16 mouse cellular contexts compared by ENCODE assay signal in genomic region chr19:12471866-12472265, GRCm38 (mm10). TPM values are rescaled to one million over a fixed set of nuclear protein-coding genes. Genes with fewer than 3 reads are reported as not detected.
DNase-seq lines count a peak whose midpoint lies in the region; ATAC-seq and TF ChIP-seq lines count a peak whose summit lies in the region.
"Had no signal": no experiment of that assay in that cellular context is flagged by ENCODE, and none has a peak within 500 bp of the region (broad histone marks: within the 10 kb centered on the region; RNA-seq: fewer than 3 reads in every experiment).

No protein-coding gene starts in this region.

- TF ChIP-seq EP300 in CH12.LX (IDR thresholded peaks at IDR 0.05; ENCODE audit: low read length) = peak; percentile 98

- no peak for TF ChIP-seq CTCF in left cerebral cortex, adult 2 months (IDR thresholded peaks at IDR 0.05)
- no peak for TF ChIP-seq CTCF in CH12.LX (conservative IDR thresholded peaks at IDR 0.05 in 1 of 2, IDR thresholded peaks at IDR 0.05 in 1 of 2; ENCODE audit: low read depth in 2 of 2, low read length in 2 of 2)
- no peak for TF ChIP-seq CTCF in lung, embryonic 14.5 days (IDR thresholded peaks at IDR 0.05; ENCODE audit: low read depth)
- TF ChIP-seq CTCF in small intestine, adult 2 months (IDR thresholded peaks at IDR 0.05; ENCODE audit: extremely low read depth, insufficient read length, insufficient replicate concordance, low read depth, low read length) = no peak
- no peak for TF ChIP-seq CTCF in hindbrain, postnatal 0 days (IDR thresholded peaks at IDR 0.05; ENCODE audit: low read depth)

- H3K27me3 ChIP-seq in CH12.LX (replicated peaks) = no peaks in the 10 kb centered on the region
- H3K27me3 ChIP-seq in lung, embryonic 14.5 days (ENCODE audit: insufficient read depth, low read length) = no peaks in the 10 kb centered on the region
- no peaks in the 10 kb centered on the region for H3K27me3 ChIP-seq in small intestine, adult 2 months (ENCODE audit: control insufficient read depth, insufficient read depth, low read length)
- no peaks in the 10 kb centered on the region for H3K27me3 ChIP-seq in hindbrain, postnatal 0 days (ENCODE audit: insufficient read depth, low read length)
- H3K27me3 ChIP-seq in embryonic facial prominence, embryonic 10.5 days (replicated peaks; ENCODE audit: low read depth, poor library complexity, severe bottlenecking) = no peaks in the 10 kb centered on the region
- H3K27me3 ChIP-seq: forebrain, embryonic 12.5 days; neural tube, embryonic 13.5 days had no signal

- no peak for TF ChIP-seq RAD21 in CH12.LX (IDR thresholded peaks at IDR 0.05; ENCODE audit: low read depth, low read length)

- no peaks in the 10 kb centered on the region for H3K9me3 ChIP-seq in CH12.LX (replicated peaks; ENCODE audit: low read length)
- H3K9me3 ChIP-seq in lung, embryonic 14.5 days (ENCODE audit: low read depth, low read length) = no peaks in the 10 kb centered on the region
- no peaks in the 10 kb centered on the region for H3K9me3 ChIP-seq in hindbrain, postnatal 0 days (ENCODE audit: low read length)
- no peaks in the 10 kb centered on the region for H3K9me3 ChIP-seq in embryonic facial prominence, embryonic 10.5 days
- H3K9me3 ChIP-seq: forebrain, embryonic 12.5 days; midbrain, embryonic 10.5 days; neural tube, embryonic 13.5 days had no signal

- dilution Hi-C loops in CH12.LX (cut with MboI; ENCODE audit: extremely low pct_ligation_motif_present, extremely low pct_unique_long_range_greater_than_20kb, low sequenced_read_pairs) = no loop called here

- no peak for ATAC-seq in lung, embryonic 14.5 days (ENCODE audit: insufficient read depth)
- no peak for ATAC-seq in hindbrain, postnatal 0 days

- H3K4me3 ChIP-seq in left cerebral cortex, adult 2 months = no peak overlapping the region
- H3K4me3 ChIP-seq in CH12.LX (replicated peaks in 1 of 3; ENCODE audit: low read depth in 2 of 3, low read length in 2 of 3, poor library complexity in 1 of 3) = no peak overlapping the region
- no peak overlapping the region for H3K4me3 ChIP-seq in lung, embryonic 14.5 days (ENCODE audit: low read depth, low read length)
- no peak overlapping the region for H3K4me3 ChIP-seq in small intestine, adult 2 months (ENCODE audit: low read depth, low read length)
- no peak overlapping the region for H3K4me3 ChIP-seq in hindbrain, postnatal 0 days (ENCODE audit: low read length)
- H3K4me3 ChIP-seq in embryonic facial prominence, embryonic 10.5 days = no peak overlapping the region
- H3K4me3 ChIP-seq: forebrain, embryonic 12.5 days; midbrain, embryonic 10.5 days; neural tube, embryonic 13.5 days had no signal

- H3K79me2 ChIP-seq in CH12.LX (replicated peaks; ENCODE audit: control insufficient read depth, extremely low read depth, insufficient read depth, poor library complexity, severe bottlenecking) = no peaks in the 10 kb centered on the region

- no peak for TF ChIP-seq POLR2A in CH12.LX (IDR thresholded peaks at IDR 0.05; ENCODE audit: low read depth, low read length)
- TF ChIP-seq POLR2A in small intestine, adult 2 months (IDR thresholded peaks at IDR 0.05; ENCODE audit: low read depth, low read length) = no peak

- WGBS in lung, embryonic 14.5 days = 19% methylated on average over 3 of the region's 3 CpGs
- WGBS in small intestine, adult 2 months = 9% methylated on average over 3 of the region's 3 CpGs
- WGBS in hindbrain, postnatal 0 days = 46% methylated on average over 3 of the region's 3 CpGs
- 76% methylated on average over 3 of the region's 3 CpGs for WGBS in embryonic facial prominence, embryonic 10.5 days

- H3K36me3 ChIP-seq in CH12.LX (replicated peaks in 1 of 2; ENCODE audit: control insufficient read depth in 1 of 2, insufficient read depth in 1 of 2, low read length in 1 of 2) = peaks cover 22 to 76% of the 10 kb centered on the region in 2 experiments
- H3K36me3 ChIP-seq in lung, embryonic 14.5 days (ENCODE audit: insufficient read depth) = peaks cover 17% of the 10 kb centered on the region
- peaks cover 9% of the 10 kb centered on the region for H3K36me3 ChIP-seq in small intestine, adult 2 months (ENCODE audit: control insufficient read depth, insufficient read depth, low read length)
- peaks cover 25% of the 10 kb centered on the region; the same call in 1 of the 2 replicates for H3K36me3 ChIP-seq in hindbrain, postnatal 0 days (ENCODE audit: insufficient read depth, low read length)
- peaks cover 82% of the 10 kb centered on the region for H3K36me3 ChIP-seq in embryonic facial prominence, embryonic 10.5 days (replicated peaks)

- peak overlapping the region; percentile 4; the same call in 1 of the 2 replicates for H3K27ac ChIP-seq in left cerebral cortex, adult 2 months
- peak overlapping the region; percentile 80 for H3K27ac ChIP-seq in CH12.LX (ENCODE audit: insufficient read depth, low read depth)
- H3K27ac ChIP-seq in lung, embryonic 14.5 days (ENCODE audit: low read depth) = peak overlapping the region; percentile 63
- peak overlapping the region; percentile 81 for H3K27ac ChIP-seq in small intestine, adult 2 months (ENCODE audit: insufficient read depth, low read depth, low read length)
- H3K27ac ChIP-seq in hindbrain, postnatal 0 days = no peak overlapping the region
- H3K27ac ChIP-seq in embryonic facial prominence, embryonic 10.5 days (replicated peaks) = no peak overlapping the region
- H3K27ac ChIP-seq: forebrain, embryonic 12.5 days; midbrain, embryonic 10.5 days; neural tube, embryonic 13.5 days had no signal

- H3K9ac ChIP-seq in CH12.LX (ENCODE audit: insufficient read depth, low read depth) = peak overlapping the region; percentile 25; the same call in 1 of the 2 replicates
- no peak overlapping the region for H3K9ac ChIP-seq in lung, embryonic 14.5 days
- no peak overlapping the region for H3K9ac ChIP-seq in hindbrain, postnatal 0 days (replicated peaks; ENCODE audit: low read length)
- H3K9ac ChIP-seq: forebrain, embryonic 12.5 days; neural tube, embryonic 13.5 days had no signal

- peaks cover 39 to 98% of the 10 kb centered on the region in 2 experiments for H3K4me1 ChIP-seq in CH12.LX (ENCODE audit: control insufficient read depth in 1 of 2, insufficient read depth in 2 of 2)
- peaks cover 17% of the 10 kb centered on the region for H3K4me1 ChIP-seq in lung, embryonic 14.5 days (ENCODE audit: insufficient read depth)
- H3K4me1 ChIP-seq in small intestine, adult 2 months (ENCODE audit: control insufficient read depth, insufficient read depth, insufficient read length, low read length) = peaks cover 25% of the 10 kb centered on the region
- H3K4me1 ChIP-seq in hindbrain, postnatal 0 days (ENCODE audit: insufficient read depth, low read length) = no peaks in the 10 kb centered on the region
- H3K4me1 ChIP-seq in embryonic facial prominence, embryonic 10.5 days = no peaks in the 10 kb centered on the region; the same call in 1 of the 2 replicates
- H3K4me1 ChIP-seq: forebrain, embryonic 12.5 days; midbrain, embryonic 10.5 days had no signal

- in situ Hi-C loops in CH12.LX (cut with MboI; ENCODE audit: low pct_ligation_motif_present, low pct_unique_long_range_greater_than_20kb, low sequenced_read_pairs) = no loop called here

- no peak for DNase-seq in left cerebral cortex, adult 2 months (ENCODE audit: extremely low spot score in 1 of 2, low spot score in 2 of 2)
- no peak for DNase-seq in left cerebral cortex, adult 8-10 months (ENCODE audit: low spot score in 2 of 2)
- peak; percentile 81 for DNase-seq in CH12.LX (ENCODE audit: extremely low read depth)
- peak; percentile 57 for DNase-seq in lung, embryonic 14.5 days
- DNase-seq in kidney, postnatal 4 days = no peak
- no peak for DNase-seq in hindbrain, postnatal 0 days (ENCODE audit: low spot score)
- DNase-seq in embryonic facial prominence, embryonic 10.5 days (ENCODE audit: low spot score) = no peak
- DNase-seq: heart, adult 18-20 months; kidney, adult 9 months; liver; thymus, postnatal 4 days had no signal

- intact Hi-C loops in left cerebral cortex, adult 2 months (cut with DNase I) = loop anchor here (10.0 kb wide), 1 partner anchor 457 kb away; no protein-coding TSS in a partner anchor

- peak overlapping the region; percentile 61; the same call in 1 of the 2 replicates for H3K4me2 ChIP-seq in CH12.LX (ENCODE audit: insufficient read depth, low read depth, poor library complexity, severe bottlenecking)
- H3K4me2 ChIP-seq in lung, embryonic 14.5 days = no peak overlapping the region
- no peak overlapping the region for H3K4me2 ChIP-seq in hindbrain, postnatal 0 days (ENCODE audit: low read depth, low read length)
- H3K4me2 ChIP-seq: forebrain, embryonic 12.5 days; neural tube, embryonic 13.5 days had no signal

RNA-seq across cellular contexts. Expression of gene Mpeg1, which starts 11.3 kb away (rescaled TPM):
- total RNA-seq in left cerebral cortex, adult 2 months (2021) = 1 to 10 TPM; 6.8 to 7.4 TPM
- 10 to 100 TPM in 2 of 4 experiments, 1 to 10 TPM in 2; 9.2 to 86.4 (median 32.6) TPM for total RNA-seq in left cerebral cortex, adult 8-10 months (2022)
- total RNA-seq in CH12.LX (2012; rRNA removed) (43.8 and 53.6 TPM in 2 replicates), CH12.LX (2014; rRNA removed) (67.0 and 68.0 TPM in 2 replicates)
- 241 and 270 TPM in 2 replicates for polyA plus RNA-seq in CH12.LX (2012; ENCODE audit: insufficient read length, low read depth)
- polyA plus RNA-seq in lung, embryonic 14.5 days (2014; fragmentation: Nextera tagmentation; extraction: Ambion mirVana) = 0.63 and 0.76 TPM in 2 replicates
- polyA plus RNA-seq in small intestine, adult 2 months (2012; rRNA removed) = 2.7 and 3.5 TPM in 2 replicates
- total RNA-seq in hindbrain, postnatal 0 days (2014; rRNA removed) = 2.5 and 3.1 TPM in 2 replicates
- polyA plus RNA-seq in hindbrain, postnatal 0 days (2015; fragmentation: Nextera tagmentation; extraction: Ambion mirVana) = 1.0 and 1.2 TPM in 2 replicates
- 0.08 and 0.17 TPM in 2 replicates for polyA plus RNA-seq in embryonic facial prominence, embryonic 10.5 days (2016; fragmentation: Nextera tagmentation; extraction: Ambion mirVana)

RNA-seq across cellular contexts. Expression of gene Dtx4, which starts 29.4 kb away (rescaled TPM):
- 10 to 100 TPM; 36.0 to 36.3 TPM for total RNA-seq in left cerebral cortex, adult 2 months (2021)
- 10 to 100 TPM; 33.0 to 35.3 (median 34.1) TPM for total RNA-seq in left cerebral cortex, adult 8-10 months (2022)
- 19.2 and 21.2 TPM in 2 replicates for total RNA-seq in CH12.LX (2012; rRNA removed)
- total RNA-seq in CH12.LX (2014; rRNA removed) = 15.6 and 16.4 TPM in 2 replicates
- polyA plus RNA-seq in CH12.LX (2012; ENCODE audit: insufficient read length, low read depth) = 28.7 and 30.5 TPM in 2 replicates
- polyA plus RNA-seq in lung, embryonic 14.5 days (2014; fragmentation: Nextera tagmentation; extraction: Ambion mirVana) = 17.2 and 17.7 TPM in 2 replicates
- polyA plus RNA-seq in small intestine, adult 2 months (2012; rRNA removed) = 7.1 and 11.1 TPM in 2 replicates
- 54.7 and 55.6 TPM in 2 replicates for total RNA-seq in hindbrain, postnatal 0 days (2014; rRNA removed)
- polyA plus RNA-seq in hindbrain, postnatal 0 days (2015; fragmentation: Nextera tagmentation; extraction: Ambion mirVana) = 23.3 and 24.6 TPM in 2 replicates
- 12.1 and 19.8 TPM in 2 replicates for polyA plus RNA-seq in embryonic facial prominence, embryonic 10.5 days (2016; fragmentation: Nextera tagmentation; extraction: Ambion mirVana)

RNA-seq across cellular contexts. Expression of gene Pfpl, which starts 44.2 kb away (rescaled TPM):
- not detected for total RNA-seq in left cerebral cortex, adult 2 months (2021)
- under 1 TPM in 1 of 4 experiments, not detected in 3; 0.09 TPM for total RNA-seq in left cerebral cortex, adult 8-10 months (2022)
- total RNA-seq in CH12.LX (2012; rRNA removed) (not detected in 2 replicates), CH12.LX (2014; rRNA removed) (not detected in 2 replicates)
- polyA plus RNA-seq in CH12.LX (2012; ENCODE audit: insufficient read length, low read depth) = not detected in 2 replicates
- not detected in 2 replicates for polyA plus RNA-seq in lung, embryonic 14.5 days (2014; fragmentation: Nextera tagmentation; extraction: Ambion mirVana)
- polyA plus RNA-seq in small intestine, adult 2 months (2012; rRNA removed) = not detected in 2 replicates
- not detected in 2 replicates for total RNA-seq in hindbrain, postnatal 0 days (2014; rRNA removed)
- not detected in 2 replicates for polyA plus RNA-seq in hindbrain, postnatal 0 days (2015; fragmentation: Nextera tagmentation; extraction: Ambion mirVana)
- polyA plus RNA-seq in embryonic facial prominence, embryonic 10.5 days (2016; fragmentation: Nextera tagmentation; extraction: Ambion mirVana) = not detected in 2 replicates
- total RNA-seq: heart, adult 18-20 months; heart, postnatal 36 days had no signal
- polyA plus RNA-seq: forebrain, embryonic 12.5 days; midbrain, embryonic 10.5 days had no signal

RNA-seq across cellular contexts. Expression of gene Olfr1441, which starts 54.6 kb away (rescaled TPM):
- not detected for total RNA-seq in left cerebral cortex, adult 2 months (2021)
- total RNA-seq in left cerebral cortex, adult 8-10 months (2022) = not detected
- 0.13 TPM in 1 of 2 replicates, not detected in the other for total RNA-seq in CH12.LX (2012; rRNA removed)
- not detected in 2 replicates for total RNA-seq in CH12.LX (2014; rRNA removed)
- not detected in 2 replicates for polyA plus RNA-seq in CH12.LX (2012; ENCODE audit: insufficient read length, low read depth)
- polyA plus RNA-seq in lung, embryonic 14.5 days (2014; fragmentation: Nextera tagmentation; extraction: Ambion mirVana) = not detected in 2 replicates
- not detected in 2 replicates for polyA plus RNA-seq in small intestine, adult 2 months (2012; rRNA removed)
- total RNA-seq in hindbrain, postnatal 0 days (2014; rRNA removed) = not detected in 2 replicates
- polyA plus RNA-seq in hindbrain, postnatal 0 days (2015; fragmentation: Nextera tagmentation; extraction: Ambion mirVana) = not detected in 2 replicates
- not detected in 2 replicates for polyA plus RNA-seq in embryonic facial prominence, embryonic 10.5 days (2016; fragmentation: Nextera tagmentation; extraction: Ambion mirVana)
- total RNA-seq: heart, adult 18-20 months; heart, postnatal 36 days had no signal
- polyA plus RNA-seq: forebrain, embryonic 12.5 days; midbrain, embryonic 10.5 days; neural tube, embryonic 13.5 days had no signal

Comparison
In these comparisons a context has a peak if more than half of its experiments do, and no peak if none do; other contexts are left out.
1. DNase-seq: peak in CH12.LX (single experiment) and lung, embryonic 14.5 days (single experiment); none in left cerebral cortex, adult 2 months (0 of 2), left cerebral cortex, adult 8-10 months (0 of 2), kidney, postnatal 4 days (0 of 2), hindbrain, postnatal 0 days (single experiment) and embryonic facial prominence, embryonic 10.5 days (single experiment).
2. H3K27ac ChIP-seq: peak in left cerebral cortex, adult 2 months (single experiment), CH12.LX (single experiment), lung, embryonic 14.5 days (single experiment) and small intestine, adult 2 months (single experiment); none in hindbrain, postnatal 0 days (single experiment) and embryonic facial prominence, embryonic 10.5 days (single experiment).
3. RNA of gene Mpeg1, which starts 11.3 kb away (polyA plus RNA-seq): 241 to 270 TPM in CH12.LX; 2.7 to 3.5 TPM in small intestine, adult 2 months, 1.0 to 1.2 TPM in hindbrain, postnatal 0 days, 0.63 to 0.76 TPM in lung, embryonic 14.5 days and 0.08 to 0.17 TPM in embryonic facial prominence, embryonic 10.5 days; every median in the first group is over 10 times any median in the second.